Mouse (Mus musculus) layer of hippocampus, adult 2 months (tissue): ENCODE measurements at regions not wholly inside any gene's neighbourhood (a gene's known extent, or its start where the extent isn't known, plus 50 kb on each side); places are given as distances from the start of the nearest gene placed in this dataset.

Experiments used
- DNase-seq, 2 experiments: peaks; one replicate each; pipeline ENCODE4 v3.0.0; 2022; ENCODE audit warnings: low spot score in 2 of 2
- H3K27ac ChIP-seq: fragments of 200-600 bp; 2 replicates; pipeline ENCODE4 v1.8.1; 2022
- H3K4me3 ChIP-seq: fragments of 200-600 bp; 2 replicates; pipeline ENCODE4 v1.8.1; 2022; ENCODE audit warnings: mild to moderate bottlenecking
- CTCF ChIP-seq: fragments of 200-600 bp; conservative IDR thresholded peaks from 2 replicates; pipeline ENCODE4 v1.8.1; 2022; ENCODE audit warnings: antibody characterized with exemption, mild to moderate bottlenecking, moderate library complexity

DNA sequence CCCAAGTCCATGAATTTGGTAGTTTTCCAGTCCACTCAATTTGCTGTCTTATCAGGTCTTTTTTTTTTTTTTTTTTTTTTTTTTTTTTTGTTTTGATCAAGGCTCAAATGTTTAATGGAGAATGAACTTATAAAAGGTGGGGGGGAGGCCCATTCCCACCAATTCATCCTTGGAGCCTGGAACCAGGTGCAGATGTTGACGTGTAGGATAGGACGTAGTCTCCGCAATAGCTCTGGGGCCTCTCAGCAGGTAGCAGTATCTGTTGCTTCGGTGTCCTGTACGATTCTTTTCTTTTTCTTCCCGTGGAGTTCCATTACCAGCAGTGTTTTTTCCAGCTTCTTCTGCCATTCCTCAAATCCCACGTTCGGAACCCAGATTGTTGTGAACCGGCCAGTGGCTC lies 1296.3 kb upstream of the Ppp6c start:
- H3K4me3 ChIP-seq = no peak overlapping the region
- H3K27ac ChIP-seq = no peak overlapping the region
- no peak for TF ChIP-seq CTCF
- no peak for DNase-seq

DNA sequence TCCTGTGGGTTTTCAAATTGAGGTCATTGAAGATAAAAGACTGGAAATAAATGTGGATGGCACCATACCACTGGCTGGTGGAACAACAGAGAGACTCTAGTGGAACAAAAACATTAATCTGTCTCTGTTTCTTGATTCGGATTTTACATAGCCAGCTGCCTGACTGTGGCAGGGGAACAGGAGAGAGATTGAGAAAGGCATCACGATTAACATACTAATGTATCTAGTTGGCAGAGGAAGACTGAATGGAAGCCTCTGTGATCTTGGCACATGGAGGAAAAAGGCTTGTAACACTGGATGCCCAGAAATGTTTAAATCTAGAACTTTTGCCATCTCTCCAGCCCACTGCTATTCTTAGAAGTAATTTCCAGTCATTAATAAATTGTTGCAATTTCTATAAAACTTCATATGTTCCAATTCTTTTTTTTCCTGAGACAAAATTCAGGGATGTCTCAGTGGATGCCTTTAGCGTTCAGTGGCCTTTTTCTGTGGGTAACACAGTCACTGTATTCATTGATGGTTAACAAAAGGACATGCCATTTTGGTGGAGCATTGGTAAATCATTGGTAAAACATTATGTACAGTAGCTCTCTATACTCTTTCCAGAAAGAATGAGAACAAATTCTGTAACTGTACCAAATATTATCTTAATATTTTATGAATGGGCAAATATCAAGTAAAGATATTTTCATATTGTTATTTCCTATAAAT lies 1284.5 kb upstream of the Ppp6c start:
- Histone ChIP-seq H3K27ac (no peak overlapping the region), H3K4me3 (no peak overlapping the region)
- peak in 1 of 2 experiments; percentile 2 for DNase-seq
- no peak for TF ChIP-seq CTCF

GRCm38 (mm10) chr2:40478747-40479662 lies 1252.8 kb upstream of the Ppp6c start:
- no peak overlapping the region for H3K27ac ChIP-seq
- no peak for DNase-seq
- H3K4me3 ChIP-seq = no peak overlapping the region
- TF ChIP-seq CTCF = no peak

GRCm38 (mm10) chr2:40477414-40477813 lies 1251.2 kb upstream of the Ppp6c start:
- TF ChIP-seq CTCF = no peak
- Histone ChIP-seq H3K27ac (no peak overlapping the region), H3K4me3 (no peak overlapping the region)
- DNase-seq = no peak

- Histone ChIP-seq H3K4me3 (no peak overlapping the region), H3K27ac (no peak overlapping the region)
- no peak for TF ChIP-seq CTCF
- no peak for DNase-seq
Observed at GRCm38 (mm10) chr2:40456374-40456773, 1230.1 kb upstream of the Ppp6c start.

DNA sequence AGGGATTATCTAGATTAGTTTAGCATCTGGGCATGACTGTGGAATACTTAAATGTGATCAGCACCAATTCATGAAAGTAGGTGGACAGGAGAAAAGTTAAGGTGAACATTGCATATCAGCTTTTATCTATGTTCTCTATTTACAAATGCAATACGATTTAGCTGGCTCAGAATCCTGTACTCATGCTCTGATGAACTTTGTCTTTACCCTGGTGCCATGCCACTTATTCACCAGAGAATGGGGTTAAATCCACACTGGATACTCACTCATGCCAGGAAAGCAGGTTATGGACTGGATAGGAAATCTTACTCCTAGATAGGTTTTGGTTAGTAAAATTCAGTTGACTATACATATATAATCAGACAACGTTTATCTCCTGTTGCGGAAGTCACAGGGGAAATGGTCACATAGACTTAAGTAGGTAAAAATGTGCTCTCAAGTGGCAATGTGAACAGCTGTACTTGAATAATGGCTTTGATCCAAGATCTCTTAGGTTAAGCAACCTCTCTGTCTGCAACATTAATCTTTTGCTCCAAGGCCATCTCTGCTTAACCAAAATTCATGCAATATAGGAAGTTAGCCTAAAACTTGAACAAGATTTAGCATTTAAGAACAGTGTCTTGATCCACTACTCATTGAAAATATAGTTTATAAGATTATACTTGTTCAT lies 1206.7 kb upstream of the Ppp6c start:
- no peak for DNase-seq
- H3K27ac ChIP-seq = no peak overlapping the region
- no peak for TF ChIP-seq CTCF
- H3K4me3 ChIP-seq = no peak overlapping the region

- no peak for TF ChIP-seq CTCF
- H3K4me3 ChIP-seq = no peak overlapping the region
- no peak overlapping the region for H3K27ac ChIP-seq
- DNase-seq = no peak
Observed at GRCm38 (mm10) chr2:40431335-40431734, 1205.1 kb upstream of the Ppp6c start.

DNA sequence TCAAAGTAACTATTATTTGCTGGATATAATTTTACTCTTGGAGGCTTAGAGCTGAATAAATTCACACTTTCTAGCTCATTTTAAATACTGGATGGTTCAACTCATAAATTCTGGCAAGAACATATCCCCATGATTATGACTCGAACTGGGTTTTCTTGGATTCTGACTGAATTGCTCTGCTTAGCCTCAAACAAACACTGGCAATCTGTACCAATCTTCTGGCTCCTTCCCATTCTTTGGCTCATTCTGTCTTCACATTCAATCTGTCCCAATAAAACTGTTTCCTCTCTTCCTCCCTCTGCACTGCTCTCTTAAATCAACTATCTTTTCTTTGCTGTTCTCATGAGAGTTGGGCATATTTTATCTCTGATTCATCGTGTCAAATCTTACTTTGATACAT lies 1176.2 kb upstream of the Ppp6c start:
- TF ChIP-seq CTCF = no peak
- no peak overlapping the region for H3K27ac ChIP-seq
- no peak for DNase-seq
- H3K4me3 ChIP-seq = no peak overlapping the region
